ENCODE assay signal across 17 mouse cellular contexts in genomic region chr8:66317824-66318223, GRCm38 (mm10).
"Had no signal": no experiment of that assay in that cellular context is flagged by ENCODE, and none has a peak within 500 bp of the region (broad histone marks: within the 10 kb centered on the region; RNA-seq: fewer than 3 reads in every experiment).

No protein-coding gene starts in this region.

- H3K4me1 ChIP-seq: neural tube, embryonic 12.5 days; neural tube, embryonic 13.5 days; neural tube, embryonic 15.5 days; stomach, embryonic 15.5 days had no signal

- H3K36me3 ChIP-seq: neural tube, embryonic 12.5 days; neural tube, embryonic 13.5 days; neural tube, embryonic 15.5 days; stomach, embryonic 15.5 days had no signal

- H3K27me3 ChIP-seq: neural tube, embryonic 12.5 days; neural tube, embryonic 13.5 days; neural tube, embryonic 15.5 days; stomach, embryonic 15.5 days had no signal

- H3K4me3 ChIP-seq: neural tube, embryonic 12.5 days; neural tube, embryonic 13.5 days; neural tube, embryonic 15.5 days; stomach, embryonic 15.5 days had no signal

- H3K9ac ChIP-seq: neural tube, embryonic 12.5 days; neural tube, embryonic 13.5 days; neural tube, embryonic 15.5 days; stomach, embryonic 15.5 days had no signal

- DNase-seq: retina, postnatal 1 day; right cerebral cortex, adult 18-20 months; right cerebral cortex, postnatal 14 days; right cerebral cortex, postnatal 25 days; right cerebral cortex, postnatal 4 days; spleen, adult 18-20 months; thymus, adult 18-20 months; thymus, adult 2 months; thymus, postnatal 14 days; thymus, postnatal 25 days; thymus, postnatal 36 days; thymus, postnatal 4 days had no signal

- H3K4me2 ChIP-seq: neural tube, embryonic 12.5 days; neural tube, embryonic 13.5 days; neural tube, embryonic 15.5 days; stomach, embryonic 15.5 days had no signal

- H3K27ac ChIP-seq: neural tube, embryonic 12.5 days; neural tube, embryonic 13.5 days; neural tube, embryonic 15.5 days; stomach, embryonic 15.5 days; stomach, postnatal 0 days had no signal

- H3K9me3 ChIP-seq: neural tube, embryonic 12.5 days; neural tube, embryonic 13.5 days; neural tube, embryonic 15.5 days; stomach, embryonic 15.5 days had no signal
